Mouse (Mus musculus) kidney, adult 2 months (tissue): ENCODE measurements around the gene Nr0b2. TPM values are rescaled to one million over a fixed set of nuclear protein-coding genes. Genes with fewer than 3 reads are reported as not detected.
A peak's percentile ranks its signal among the peaks of the same experiment; 100 is the strongest.

Experiments used
- DNase-seq: peaks from one replicate; pipeline ENCODE4 v3.0.0; 2021
- H3K27ac ChIP-seq: fragments of 200-500 bp; 2 replicates; pipeline ENCODE4 v1.5.1; 2012; ENCODE audit warnings: low read depth, low read length, control low read depth, inconsistent platforms; ENCODE audit not compliant: insufficient read depth
- H3K27me3 ChIP-seq: fragments of 200-500 bp; replicated peaks from 2 replicates; pipeline ENCODE4 v1.6.1; 2012; ENCODE audit warnings: mild to moderate bottlenecking, moderate library complexity, low read length, inconsistent platforms; ENCODE audit not compliant: control insufficient read depth, insufficient read depth
- H3K36me3 ChIP-seq: fragments of 200-500 bp; 2 replicates; pipeline ENCODE4 v1.6.1; 2012; ENCODE audit warnings: mild to moderate bottlenecking, moderate library complexity, low read length, inconsistent platforms; ENCODE audit not compliant: control insufficient read depth, insufficient read depth
- H3K4me1 ChIP-seq: fragments of 200-500 bp; 2 replicates; pipeline ENCODE4 v1.6.1; 2011; ENCODE audit warnings: low read length; ENCODE audit not compliant: control insufficient read depth, insufficient read depth
- H3K4me3 ChIP-seq: fragments of 200-500 bp; 2 replicates; pipeline ENCODE4 v1.5.1; 2011; ENCODE audit warnings: mild to moderate bottlenecking, low read depth, low read length, control low read depth; ENCODE audit not compliant: insufficient read depth
- CTCF ChIP-seq: fragments of 200-500 bp; conservative IDR thresholded peaks from 2 replicates; pipeline ENCODE4 v1.5.1; 2011; ENCODE audit warnings: low read depth, mild to moderate bottlenecking, control low read depth, low read length, moderate library complexity, mixed read lengths; ENCODE audit not compliant: insufficient read depth, insufficient read length
- POLR2A ChIP-seq: fragments of 200-500 bp; IDR thresholded peaks from one replicate; pipeline ENCODE4 v1.6.1; 2011; ENCODE audit warnings: low read depth, low read length, control low read depth
- WGBS: fragments of 180-500 bp; shearing (Covaris S2); methylation state at CpG from one replicate; pipeline ENCODE4 v1.1.7; 2018; 5-methylcytosine and 5-hydroxymethylcytosine counted together
- polyA plus RNA-seq: library from polyadenylated mRNA; depleted of rRNA; stranded (reverse); fragments of >200 nt; gene quantifications from 2 replicates; pipeline ENCODE4 v1.2.3, GENCODE M21; 2012; rRNA removed

The Nr0b2 gene
- polyA plus RNA-seq, 1 experiment, result 6.8 TPM

DNA sequence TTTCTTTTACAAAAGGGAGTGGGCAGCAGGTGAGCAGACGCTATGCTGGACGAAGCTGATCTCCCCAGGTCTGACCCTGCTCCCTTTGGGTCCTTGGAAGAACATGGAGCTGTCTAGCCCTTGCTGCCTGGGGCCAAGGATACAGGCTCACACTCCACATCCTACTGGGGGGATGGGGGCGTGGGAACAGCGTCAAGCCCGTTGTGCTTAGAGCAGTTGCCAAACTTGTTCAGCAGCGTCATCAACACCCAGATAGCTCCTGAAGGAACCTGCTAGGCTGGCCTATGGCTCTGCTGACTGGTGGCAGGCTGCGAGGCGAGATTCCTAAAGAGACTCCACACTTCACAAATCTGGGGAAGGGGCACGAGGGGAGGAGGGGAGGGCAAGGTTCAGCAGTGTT lies 52.2 kb downstream of the Nr0b2 start:
- peaks cover 2% of the 10 kb centered on the region for H3K36me3 ChIP-seq
- peaks cover 5% of the 10 kb centered on the region; the same call in 1 of the 2 replicates for H3K4me1 ChIP-seq
- no peak overlapping the region for H3K27ac ChIP-seq
- no peak overlapping the region for H3K4me3 ChIP-seq
- peak; percentile 22 for DNase-seq
- 63% methylated on average over 9 of the region's 9 CpGs for WGBS
- TF ChIP-seq POLR2A (no peak), CTCF (no peak)
- H3K27me3 ChIP-seq, result no peaks in the 10 kb centered on the region

Other genes with a start within 250 kb of the Nr0b2 start
- gene Wdtc1, start 199.9 kb upstream of the Nr0b2 start, polyA plus RNA-seq, result 64.1 and 64.4 TPM in 2 replicates
- gene Slc9a1, start 183.7 kb upstream of the Nr0b2 start, polyA plus RNA-seq, result 30.1 and 32.3 TPM in 2 replicates
- gene Tent5b, start 73.2 kb upstream of the Nr0b2 start, polyA plus RNA-seq, result 2.9 and 3.1 TPM in 2 replicates
- gene Trnp1, start 54.8 kb upstream of the Nr0b2 start, polyA plus RNA-seq, result 0.43 and 0.97 TPM in 2 replicates
- gene Kdf1, start 34.4 kb upstream of the Nr0b2 start, polyA plus RNA-seq, result 39.7 and 42.3 TPM in 2 replicates
- gene Nudc, start 7.4 kb upstream of the Nr0b2 start, polyA plus RNA-seq, result 42.7 and 61.4 TPM in 2 replicates
- 3.8 and 4.6 TPM in 2 replicates for gene Gpatch3, start 21.4 kb downstream of the Nr0b2 start, polyA plus RNA-seq
- 26.7 and 31.4 TPM in 2 replicates for gene Gpn2, start 31.0 kb downstream of the Nr0b2 start, polyA plus RNA-seq
- gene Sfn, start 48.8 kb downstream of the Nr0b2 start, polyA plus RNA-seq, result 7.2 and 7.6 TPM in 2 replicates
- 28.7 and 31.6 TPM in 2 replicates for gene Zdhhc18, start 96.8 kb downstream of the Nr0b2 start, polyA plus RNA-seq
- gene Pigv, start 119.3 kb downstream of the Nr0b2 start, polyA plus RNA-seq, result 15.8 and 16.2 TPM in 2 replicates
- gene Arid1a, start 203.4 kb downstream of the Nr0b2 start, polyA plus RNA-seq, result 40.5 and 43.7 TPM in 2 replicates